Mouse (Mus musculus): Measurements from ENCODE around the gene Dnm3. TPM values are rescaled to one million over a fixed set of nuclear protein-coding genes. Genes with fewer than 3 reads are reported as not detected.

Gene Dnm3
- polyA plus RNA-seq, 1 experiment from 2014 or later, result 11.3 TPM

- Histone ChIP-seq H3K4me3 (ENCODE audit: low read depth, low read length) (no peak overlapping the region), H3K9ac (replicated peaks; ENCODE audit: low read length) (no peak overlapping the region), H3K4me2 (ENCODE audit: low read depth, low read length) (no peak overlapping the region), H3K9me3 (replicated peaks; ENCODE audit: control insufficient read depth, low read length) (no peaks in the 10 kb centered on the region), H3K27ac (replicated peaks; ENCODE audit: low read depth, low read length) (peak overlapping the region; percentile 71), H3K27me3 (ENCODE audit: control insufficient read depth, insufficient read depth, low read length) (no peaks in the 10 kb centered on the region), H3K4me1 (ENCODE audit: control insufficient read depth, insufficient read depth, low read length) (no peaks in the 10 kb centered on the region), H3K36me3 (replicated peaks; ENCODE audit: control insufficient read depth, insufficient read depth, low read depth, low read length) (no peaks in the 10 kb centered on the region)
- WGBS, result 40% methylated on average over 7 of the region's 7 CpGs
- DNase-seq (ENCODE audit: low spot score) (peak; percentile 82), ATAC-seq (replicated peaks; ENCODE audit: insufficient number of reproducible peaks, low FRiP score, low TSS enrichment, low read depth) (peak; percentile 63; the same call in 1 of the 2 replicates)
These were observed 404.8 kb downstream of the Dnm3 start for GRCm38 (mm10) chr1:162072917-162073578.

GRCm38 (mm10) chr1:162053608-162054007, 424.2 kb downstream of the Dnm3 start:
- Histone ChIP-seq H3K4me3 (ENCODE audit: low read depth, low read length) (no peak overlapping the region), H3K9ac (replicated peaks; ENCODE audit: low read length) (no peak overlapping the region), H3K36me3 (replicated peaks; ENCODE audit: control insufficient read depth, insufficient read depth, low read depth, low read length) (no peaks in the 10 kb centered on the region), H3K27ac (replicated peaks; ENCODE audit: low read depth, low read length) (peak overlapping the region; percentile 53; the same call in 1 of the 2 replicates), H3K27me3 (ENCODE audit: control insufficient read depth, insufficient read depth, low read length) (no peaks in the 10 kb centered on the region), H3K4me2 (ENCODE audit: low read depth, low read length) (no peak overlapping the region), H3K4me1 (ENCODE audit: control insufficient read depth, insufficient read depth, low read length) (no peaks in the 10 kb centered on the region), H3K9me3 (replicated peaks; ENCODE audit: control insufficient read depth, low read length) (no peaks in the 10 kb centered on the region)
- ATAC-seq (replicated peaks; ENCODE audit: insufficient number of reproducible peaks, low FRiP score, low TSS enrichment, low read depth) (no peak), DNase-seq (ENCODE audit: low spot score) (no peak)
- 25% methylated on average over 6 of the region's 6 CpGs for WGBS

DNA sequence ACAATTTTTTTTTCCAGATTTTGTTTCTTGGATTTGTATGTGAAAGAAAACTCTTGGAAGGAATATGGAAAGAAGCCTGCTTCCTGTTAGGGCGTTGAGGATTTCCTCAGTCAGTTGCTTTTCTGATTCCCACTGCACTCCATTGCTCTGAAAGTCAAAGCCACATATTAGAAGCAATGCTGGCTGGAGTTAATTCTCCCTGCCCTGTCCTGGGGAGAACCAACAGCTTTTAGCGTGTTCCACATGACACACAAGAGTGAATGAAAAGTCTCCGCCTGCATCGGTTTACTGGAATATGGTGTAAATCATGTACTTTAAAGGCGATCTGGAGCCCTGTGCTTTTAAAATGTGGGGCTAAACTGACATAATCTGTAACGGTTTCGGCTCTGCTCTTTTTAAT, 424.6 kb downstream of the Dnm3 start:
- no peak overlapping the region for H3K9ac ChIP-seq (replicated peaks; ENCODE audit: low read length)
- no peaks in the 10 kb centered on the region for H3K9me3 ChIP-seq (replicated peaks; ENCODE audit: control insufficient read depth, low read length)
- WGBS, result 45% methylated on average over 7 of the region's 7 CpGs
- peak overlapping the region; percentile 53 for H3K27ac ChIP-seq (replicated peaks; ENCODE audit: low read depth, low read length)
- no peaks in the 10 kb centered on the region for H3K27me3 ChIP-seq (ENCODE audit: control insufficient read depth, insufficient read depth, low read length)
- DNase-seq (ENCODE audit: low spot score) (no peak), ATAC-seq (replicated peaks; ENCODE audit: insufficient number of reproducible peaks, low FRiP score, low TSS enrichment, low read depth) (no peak)
- no peak overlapping the region for H3K4me3 ChIP-seq (ENCODE audit: low read depth, low read length)
- H3K4me2 ChIP-seq (ENCODE audit: low read depth, low read length), result no peak overlapping the region
- H3K36me3 ChIP-seq (replicated peaks; ENCODE audit: control insufficient read depth, insufficient read depth, low read depth, low read length), result no peaks in the 10 kb centered on the region
- H3K4me1 ChIP-seq (ENCODE audit: control insufficient read depth, insufficient read depth, low read length), result no peaks in the 10 kb centered on the region

DNA sequence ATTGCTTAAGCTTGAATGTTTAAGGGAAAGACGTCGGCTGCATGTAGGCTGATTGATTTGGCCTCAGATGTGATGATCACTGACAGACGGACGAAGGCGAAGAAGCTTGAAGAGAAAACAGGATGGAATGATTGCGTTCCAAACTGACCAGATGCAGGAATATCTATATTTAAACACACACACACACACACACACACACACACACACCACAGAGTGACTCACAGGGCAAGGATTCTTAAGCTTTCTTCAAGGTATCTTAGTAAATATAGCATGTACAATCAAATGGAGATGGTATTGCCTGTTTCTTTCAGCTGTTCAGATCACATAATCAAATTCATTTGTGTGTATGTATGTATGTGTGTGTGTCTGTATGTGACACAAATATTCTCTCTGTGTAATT, 425.1 kb downstream of the Dnm3 start:
- 77% methylated on average over 6 of the region's 6 CpGs for WGBS
- H3K27ac ChIP-seq (replicated peaks; ENCODE audit: low read depth, low read length), result no peak overlapping the region; the same call in 1 of the 2 replicates
- ATAC-seq (replicated peaks; ENCODE audit: insufficient number of reproducible peaks, low FRiP score, low TSS enrichment, low read depth), result no peak

GRCm38 (mm10) chr1:162052138-162052537, 425.7 kb downstream of the Dnm3 start:
- DNase-seq (ENCODE audit: low spot score), result no peak
- Histone ChIP-seq H3K4me1 (ENCODE audit: control insufficient read depth, insufficient read depth, low read length) (no peaks in the 10 kb centered on the region), H3K27ac (replicated peaks; ENCODE audit: low read depth, low read length) (no peak overlapping the region; the same call in 1 of the 2 replicates), H3K4me2 (ENCODE audit: low read depth, low read length) (no peak overlapping the region), H3K27me3 (ENCODE audit: control insufficient read depth, insufficient read depth, low read length) (no peaks in the 10 kb centered on the region), H3K36me3 (replicated peaks; ENCODE audit: control insufficient read depth, insufficient read depth, low read depth, low read length) (no peaks in the 10 kb centered on the region), H3K4me3 (ENCODE audit: low read depth, low read length) (no peak overlapping the region), H3K9me3 (replicated peaks; ENCODE audit: control insufficient read depth, low read length) (no peaks in the 10 kb centered on the region), H3K9ac (replicated peaks; ENCODE audit: low read length) (no peak overlapping the region)
- WGBS, result 69% methylated on average over 7 of the region's 7 CpGs
- no peak for ATAC-seq (replicated peaks; ENCODE audit: insufficient number of reproducible peaks, low FRiP score, low TSS enrichment, low read depth)

More for the DNA sequence above, 425.1 kb downstream of the Dnm3 start:
- Histone ChIP-seq H3K9me3 (replicated peaks; ENCODE audit: control insufficient read depth, low read length) (no peaks in the 10 kb centered on the region), H3K4me2 (ENCODE audit: low read depth, low read length) (no peak overlapping the region), H3K4me1 (ENCODE audit: control insufficient read depth, insufficient read depth, low read length) (no peaks in the 10 kb centered on the region), H3K4me3 (ENCODE audit: low read depth, low read length) (no peak overlapping the region), H3K9ac (replicated peaks; ENCODE audit: low read length) (no peak overlapping the region), H3K27me3 (ENCODE audit: control insufficient read depth, insufficient read depth, low read length) (no peaks in the 10 kb centered on the region), H3K36me3 (replicated peaks; ENCODE audit: control insufficient read depth, insufficient read depth, low read depth, low read length) (no peaks in the 10 kb centered on the region)
- no peak for DNase-seq (ENCODE audit: low spot score)

GRCm38 (mm10) chr1:162051710-162052109, 426.1 kb downstream of the Dnm3 start:
- ATAC-seq (replicated peaks; ENCODE audit: insufficient number of reproducible peaks, low FRiP score, low TSS enrichment, low read depth) (no peak), DNase-seq (ENCODE audit: low spot score) (no peak)
- H3K9me3 ChIP-seq (replicated peaks; ENCODE audit: control insufficient read depth, low read length), result no peaks in the 10 kb centered on the region
- no peak overlapping the region for H3K4me3 ChIP-seq (ENCODE audit: low read depth, low read length)
- H3K27ac ChIP-seq (replicated peaks; ENCODE audit: low read depth, low read length), result no peak overlapping the region; the same call in 1 of the 2 replicates
- no peaks in the 10 kb centered on the region for H3K4me1 ChIP-seq (ENCODE audit: control insufficient read depth, insufficient read depth, low read length)
- H3K4me2 ChIP-seq (ENCODE audit: low read depth, low read length), result no peak overlapping the region
- no peaks in the 10 kb centered on the region for H3K36me3 ChIP-seq (replicated peaks; ENCODE audit: control insufficient read depth, insufficient read depth, low read depth, low read length)
- no peak overlapping the region for H3K9ac ChIP-seq (replicated peaks; ENCODE audit: low read length)
- no peaks in the 10 kb centered on the region for H3K27me3 ChIP-seq (ENCODE audit: control insufficient read depth, insufficient read depth, low read length)
- 88% methylated on average over 4 of the region's 4 CpGs for WGBS

GRCm38 (mm10) chr1:162047673-162048072, 430.2 kb downstream of the Dnm3 start:
- ATAC-seq (replicated peaks; ENCODE audit: insufficient number of reproducible peaks, low FRiP score, low TSS enrichment, low read depth) (no peak), DNase-seq (ENCODE audit: low spot score) (no peak)
- Histone ChIP-seq H3K9ac (replicated peaks; ENCODE audit: low read length) (no peak overlapping the region), H3K36me3 (replicated peaks; ENCODE audit: control insufficient read depth, insufficient read depth, low read depth, low read length) (no peaks in the 10 kb centered on the region), H3K4me1 (ENCODE audit: control insufficient read depth, insufficient read depth, low read length) (peaks cover 5% of the 10 kb centered on the region; the same call in 1 of the 2 replicates), H3K4me3 (ENCODE audit: low read depth, low read length) (no peak overlapping the region), H3K4me2 (ENCODE audit: low read depth, low read length) (no peak overlapping the region), H3K27ac (replicated peaks; ENCODE audit: low read depth, low read length) (no peak overlapping the region), H3K9me3 (replicated peaks; ENCODE audit: control insufficient read depth, low read length) (no peaks in the 10 kb centered on the region), H3K27me3 (ENCODE audit: control insufficient read depth, insufficient read depth, low read length) (no peaks in the 10 kb centered on the region)
- WGBS, result 80% methylated on average over 7 of the region's 7 CpGs

- Histone ChIP-seq H3K9me3 (replicated peaks; ENCODE audit: control insufficient read depth, low read length) (no peaks in the 10 kb centered on the region), H3K4me1 (ENCODE audit: control insufficient read depth, insufficient read depth, low read length) (peaks cover 5% of the 10 kb centered on the region; the same call in 1 of the 2 replicates), H3K4me3 (ENCODE audit: low read depth, low read length) (no peak overlapping the region), H3K27ac (replicated peaks; ENCODE audit: low read depth, low read length) (peak overlapping the region; percentile 84), H3K9ac (replicated peaks; ENCODE audit: low read length) (0 out of 2 replicates have a peak overlapping the region, but pooled peaks have one; percentile 18), H3K27me3 (ENCODE audit: control insufficient read depth, insufficient read depth, low read length) (no peaks in the 10 kb centered on the region), H3K36me3 (replicated peaks; ENCODE audit: control insufficient read depth, insufficient read depth, low read depth, low read length) (no peaks in the 10 kb centered on the region), H3K4me2 (ENCODE audit: low read depth, low read length) (no peak overlapping the region)
- DNase-seq (ENCODE audit: low spot score), result peak; percentile 77
- WGBS, result 48% methylated on average over 8 of the region's 8 CpGs
- peak; percentile 90 for ATAC-seq (replicated peaks; ENCODE audit: insufficient number of reproducible peaks, low FRiP score, low TSS enrichment, low read depth)
These were observed 433.8 kb downstream of the Dnm3 start for GRCm38 (mm10) chr1:162043788-162044717.
